Mouse (Mus musculus) heart, embryonic 11.5 days (tissue): ENCODE measurements around the gene Btf3l4. TPM values are rescaled to one million over a fixed set of nuclear protein-coding genes. Genes with fewer than 3 reads are reported as not detected.

Experiments
- ATAC-seq: fragments of 200-750 bp; cut with Nextera tagmentation; replicated peaks from 2 replicates; pipeline ENCODE4 v1.8.0; 2017; ENCODE audit warnings: moderate library complexity; ENCODE audit not compliant: insufficient number of reproducible peaks, low FRiP score, low TSS enrichment
- H3K27ac ChIP-seq: fragments of 300-500 bp; sonication (generic); 2 replicates; pipeline ENCODE4 v1.5.1; 2014; ENCODE audit warnings: mild to moderate bottlenecking, low read depth, low read length
- H3K27me3 ChIP-seq: fragments of 300-500 bp; sonication (generic); 2 replicates; pipeline ENCODE4 v1.6.1; 2014; ENCODE audit warnings: mild to moderate bottlenecking, low read length, mixed read lengths; ENCODE audit not compliant: control insufficient read depth, insufficient read depth
- H3K36me3 ChIP-seq: fragments of 300-500 bp; sonication (generic); 2 replicates; pipeline ENCODE4 v1.6.1; 2014; ENCODE audit warnings: mild to moderate bottlenecking, low read length, moderate library complexity, mixed read lengths; ENCODE audit not compliant: control insufficient read depth, insufficient read depth
- H3K4me1 ChIP-seq: fragments of 300-500 bp; sonication (generic); 2 replicates; pipeline ENCODE4 v1.6.1; 2014; ENCODE audit warnings: low read length; ENCODE audit not compliant: control insufficient read depth, insufficient read depth
- H3K4me2 ChIP-seq: fragments of 300-500 bp; sonication (generic); 2 replicates; pipeline ENCODE4 v1.6.1; 2014; ENCODE audit warnings: mild to moderate bottlenecking, moderate library complexity
- H3K4me3 ChIP-seq: fragments of 300-500 bp; sonication (generic); 2 replicates; pipeline ENCODE4 v1.5.1; 2014; ENCODE audit warnings: low read depth, low read length
- H3K9ac ChIP-seq: fragments of 300-500 bp; sonication (generic); 2 replicates; pipeline ENCODE4 v1.6.1; 2014; ENCODE audit warnings: mild to moderate bottlenecking, low read depth, low read length, moderate library complexity
- H3K9me3 ChIP-seq: fragments of 300-500 bp; sonication (generic); replicated peaks from 2 replicates; pipeline ENCODE4 v1.6.1; 2016; ENCODE audit warnings: low read length; ENCODE audit not compliant: control insufficient read depth
- WGBS: fragments of 180-500 bp; shearing (Covaris S2); extraction: QIAGEN DNeasy Blood & Tissue Kit; methylation state at CpG from one replicate; pipeline ENCODE4 v1.1.7; 2014; ENCODE audit not compliant: insufficient replicate concordance; 5-methylcytosine and 5-hydroxymethylcytosine counted together
- polyA plus RNA-seq: library from polyadenylated mRNA; unstranded; fragments of >200 nt; fragmentation: Nextera tagmentation; extraction: Ambion mirVana; gene quantifications from 2 replicates; pipeline ENCODE4 v1.2.1, GENCODE M21; 2014

Btf3l4 gene
- 157 and 162 TPM in 2 replicates for polyA plus RNA-seq

DNA sequence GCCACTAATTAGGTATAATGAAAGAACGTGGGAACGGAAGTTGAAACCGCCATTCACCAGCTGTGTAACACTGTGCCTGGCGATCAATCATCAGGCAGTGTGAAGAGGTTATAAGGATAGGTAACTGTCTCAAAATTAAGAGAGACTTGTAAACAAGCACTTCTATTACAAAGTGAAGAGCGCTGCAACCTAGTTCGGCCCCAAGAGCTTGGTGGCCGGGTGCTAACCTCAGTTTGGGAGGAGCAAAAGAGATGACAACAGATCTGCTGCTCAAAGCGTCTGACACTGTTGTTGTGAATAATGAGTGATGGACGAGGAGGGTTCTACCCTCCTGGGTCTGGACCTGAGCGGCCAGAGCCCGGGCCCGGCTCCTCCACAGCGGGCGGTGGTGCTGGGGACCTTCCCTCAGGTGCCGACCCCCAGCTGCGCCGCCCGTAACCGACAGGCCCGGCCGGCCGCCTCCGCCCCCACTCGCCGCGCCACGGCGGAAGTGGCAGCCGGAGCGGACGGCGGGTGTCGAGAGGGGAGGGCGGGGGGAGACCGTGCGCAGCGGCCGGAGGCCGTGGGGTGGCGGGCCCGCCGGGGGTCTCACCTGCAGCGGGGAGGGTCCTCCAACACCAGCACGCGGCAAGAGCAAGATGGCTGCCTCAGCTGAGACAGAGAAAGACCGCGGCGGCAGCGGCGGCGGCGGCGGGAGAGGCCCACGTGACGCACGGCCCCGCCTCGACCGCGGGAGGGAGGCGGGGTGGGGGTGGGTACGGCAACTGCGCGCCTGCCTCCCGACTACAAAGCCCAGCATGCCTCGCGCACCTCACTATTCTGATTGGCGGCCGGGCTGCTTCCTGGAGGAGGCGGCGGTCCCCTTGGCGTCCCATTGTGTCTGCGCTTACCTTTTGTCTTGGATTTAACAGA lies at the start of gene Btf3l4:
TSS of gene Btf3l4 (minus strand) at position 699 of the 912 bp plus-strand sequence.
- whole genome bisulfite sequencing: under 1% methylated on average over 64 of the region's 73 CpGs
- peak within 1 kb of the TSS; percentile 95 for H3K4me3 ChIP-seq
- H3K4me2 ChIP-seq: peak within 1 kb of the TSS; percentile 84
- peak within 1 kb of the TSS; percentile 98 for H3K27ac ChIP-seq
- H3K9ac ChIP-seq: peak within 1 kb of the TSS; percentile 99
- H3K36me3 ChIP-seq: peaks cover 4% of the 10 kb centered on the region; the same call in 1 of the 2 replicates
- H3K9me3 ChIP-seq: no peaks in the 10 kb centered on the region
- peaks cover 15% of the 10 kb centered on the region for H3K4me1 ChIP-seq
- H3K27me3 ChIP-seq: no peaks in the 10 kb centered on the region
- ATAC-seq: peak; percentile 94

- H3K36me3 ChIP-seq: no peaks in the 10 kb centered on the region
- peak; percentile 89 for ATAC-seq
- peak within 1 kb of the TSS; percentile 60 for H3K4me3 ChIP-seq
- no peak within 1 kb of the TSS for H3K27ac ChIP-seq
- H3K27me3 ChIP-seq: peaks cover 11% of the 10 kb centered on the region
- no peaks in the 10 kb centered on the region for H3K9me3 ChIP-seq
- no peaks in the 10 kb centered on the region; the same call in 1 of the 2 replicates for H3K4me1 ChIP-seq
- WGBS: under 1% methylated on average over 46 of the region's 46 CpGs
- peak within 1 kb of the TSS; percentile 56 for H3K9ac ChIP-seq
- peak within 1 kb of the TSS; percentile 97 for H3K4me2 ChIP-seq
Measured at GRCm38 (mm10) chr4:108878963-108879822, 45.8 kb upstream of the Btf3l4 start, which contains the start of gene Rab3b. TSS of gene Rab3b (plus strand) at chr4:108879063.

GRCm38 (mm10) chr4:108877901-108878300 lies 44.5 kb upstream of the Btf3l4 start:
- WGBS: 62% methylated on average over 6 of the region's 6 CpGs
- no peak overlapping the region for H3K4me2 ChIP-seq
- H3K4me1 ChIP-seq: no peaks in the 10 kb centered on the region; the same call in 1 of the 2 replicates
- H3K36me3 ChIP-seq: no peaks in the 10 kb centered on the region
- no peaks in the 10 kb centered on the region for H3K9me3 ChIP-seq
- no peak for ATAC-seq
- H3K9ac ChIP-seq: no peak overlapping the region
- peaks cover 11% of the 10 kb centered on the region for H3K27me3 ChIP-seq
- H3K27ac ChIP-seq: no peak overlapping the region
- no peak overlapping the region for H3K4me3 ChIP-seq

- no peaks in the 10 kb centered on the region for H3K36me3 ChIP-seq
- no peaks in the 10 kb centered on the region for H3K4me1 ChIP-seq
- H3K4me3 ChIP-seq: no peak overlapping the region
- H3K4me2 ChIP-seq: no peak overlapping the region
- 83% methylated on average over 5 of the region's 5 CpGs for WGBS
- H3K9ac ChIP-seq: no peak overlapping the region
- ATAC-seq: no peak
- no peak overlapping the region for H3K27ac ChIP-seq
- H3K27me3 ChIP-seq: peaks cover 11% of the 10 kb centered on the region
- H3K9me3 ChIP-seq: no peaks in the 10 kb centered on the region
Measured at GRCm38 (mm10) chr4:108873746-108874145, 40.3 kb upstream of the Btf3l4 start.

DNA sequence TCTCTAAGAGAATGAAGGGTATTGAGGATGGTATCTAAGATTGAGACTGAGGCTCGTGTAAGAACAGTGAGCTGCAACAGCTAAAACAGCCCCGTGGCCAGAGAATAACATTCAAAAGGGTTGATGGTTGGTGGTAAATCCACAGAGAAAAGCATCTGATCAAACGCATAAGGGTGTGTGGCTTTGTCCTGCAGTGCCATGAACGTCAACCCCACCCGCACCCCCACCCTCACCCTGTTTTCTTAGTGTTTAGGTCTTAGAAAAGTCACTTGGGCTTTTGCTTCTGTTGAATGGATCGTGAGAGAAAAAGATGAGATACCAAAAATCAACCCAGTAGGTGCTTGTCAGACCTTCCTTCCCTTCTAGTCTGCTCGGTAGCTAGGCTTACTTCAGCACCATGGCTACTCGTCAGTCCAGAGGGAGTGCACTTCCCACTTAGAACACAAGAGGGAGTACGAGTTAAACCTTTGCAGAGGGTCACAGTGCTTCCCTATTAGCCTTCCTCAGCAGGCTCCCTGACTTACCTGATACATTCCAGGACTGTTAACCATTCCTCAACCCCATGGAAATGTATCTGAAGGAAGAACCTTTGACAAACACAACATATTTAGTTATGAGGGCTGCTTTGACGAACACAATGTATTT lies 36.4 kb upstream of the Btf3l4 start:
- no peaks in the 10 kb centered on the region for H3K4me1 ChIP-seq
- no peak for ATAC-seq

GRCm38 (mm10) chr4:108866806-108867205 lies 33.4 kb upstream of the Btf3l4 start:
- no peaks in the 10 kb centered on the region for H3K27me3 ChIP-seq
- H3K9ac ChIP-seq: no peak overlapping the region
- no peak overlapping the region for H3K27ac ChIP-seq
- H3K4me1 ChIP-seq: no peaks in the 10 kb centered on the region
- WGBS: 67% methylated on average over 7 of the region's 7 CpGs
- H3K36me3 ChIP-seq: peaks cover 6% of the 10 kb centered on the region
- no peaks in the 10 kb centered on the region for H3K9me3 ChIP-seq
- no peak overlapping the region for H3K4me2 ChIP-seq
- no peak for ATAC-seq
- no peak overlapping the region for H3K4me3 ChIP-seq

More for the DNA sequence above, 36.4 kb upstream of the Btf3l4 start:
- Histone ChIP-seq H3K27me3 (no peaks in the 10 kb centered on the region), H3K4me3 (no peak overlapping the region), H3K9me3 (no peaks in the 10 kb centered on the region), H3K27ac (no peak overlapping the region), H3K4me2 (no peak overlapping the region), H3K36me3 (no peaks in the 10 kb centered on the region), H3K9ac (no peak overlapping the region)
- WGBS: 31% methylated on average over 10 of the region's 10 CpGs

DNA sequence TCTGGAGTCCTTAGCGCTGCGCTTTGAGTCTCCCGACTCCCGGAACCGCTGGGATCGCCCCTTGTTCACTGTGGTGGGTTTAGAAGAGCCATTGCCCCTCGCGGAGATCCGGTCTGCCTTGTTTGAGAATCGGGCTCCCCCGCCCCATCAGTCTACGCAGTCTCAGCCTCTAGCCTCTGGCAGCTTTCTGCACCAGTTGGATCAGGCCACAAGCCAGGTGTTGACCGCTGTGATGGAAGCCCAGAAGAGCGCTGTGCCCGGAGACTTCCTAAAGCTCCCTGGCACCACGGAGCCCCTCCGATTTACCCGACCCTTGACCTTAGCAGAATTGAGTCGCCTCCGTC lies 15.1 kb upstream of the Btf3l4 start, which contains the start of gene A730015C16Rik:
TSS of gene A730015C16Rik (minus strand) at position 115 of the 344 bp plus-strand sequence.
- peaks cover 8% of the 10 kb centered on the region; the same call in 1 of the 2 replicates for H3K4me1 ChIP-seq
- H3K4me3 ChIP-seq: peak within 1 kb of the TSS; percentile 94
- H3K9ac ChIP-seq: peak within 1 kb of the TSS; percentile 91
- peak within 1 kb of the TSS; percentile 98 for H3K4me2 ChIP-seq
- no peaks in the 10 kb centered on the region for H3K9me3 ChIP-seq
- peak within 1 kb of the TSS; percentile 93 for H3K27ac ChIP-seq
- WGBS: 7% methylated on average over 20 of the region's 20 CpGs
- no peaks in the 10 kb centered on the region for H3K27me3 ChIP-seq
- ATAC-seq: no peak
- H3K36me3 ChIP-seq: 0 out of 2 replicates have a peak, but pooled peaks cover 5% of the 10 kb centered on the region
